Comparison of ENCODE assay signal across 8 mouse cellular contexts in genomic region chr1:88289917-88290316, GRCm38 (mm10). TPM values are rescaled to one million over a fixed set of nuclear protein-coding genes. Genes with fewer than 3 reads are reported as not detected.
DNase-seq lines count a peak whose midpoint lies in the region; ATAC-seq and TF ChIP-seq lines count a peak whose summit lies in the region.

No protein-coding gene starts in this region.

- H3K4me3 ChIP-seq in heart, postnatal 0 days (ENCODE audit: low read depth, low read length), result no peak overlapping the region
- no peak overlapping the region for H3K4me3 ChIP-seq in forebrain, embryonic 13.5 days

- DNase-seq in heart, postnatal 0 days (ENCODE audit: low spot score), result no peak
- no peak for DNase-seq in heart, postnatal 25 days (ENCODE audit: low spot score)
- peak; percentile 56 for DNase-seq in right cerebral cortex, postnatal 14 days
- DNase-seq in right cerebral cortex, postnatal 25 days, result no peak
- DNase-seq in ZHBTc4 (ENCODE audit: low read depth, low spot score), result peak; percentile 79
- DNase-seq in induced T-regulatory cell, adult 2 months (ENCODE audit: low read depth), result peak; percentile 85
- DNase-seq in thymus, postnatal 14 days, result peak; percentile 76

- H3K4me2 ChIP-seq in heart, postnatal 0 days (ENCODE audit: low read depth, low read length), result no peak overlapping the region
- no peak overlapping the region for H3K4me2 ChIP-seq in forebrain, embryonic 13.5 days

- peak; percentile 42 for TF ChIP-seq CTCF in heart, postnatal 0 days (IDR thresholded peaks at IDR 0.05; ENCODE audit: low read depth)

- no peaks in the 10 kb centered on the region for H3K4me1 ChIP-seq in heart, postnatal 0 days (ENCODE audit: control insufficient read depth, insufficient read depth)
- H3K4me1 ChIP-seq in forebrain, embryonic 13.5 days, result no peaks in the 10 kb centered on the region

- 0 out of 2 replicates have a peak, but pooled peaks cover 44% of the 10 kb centered on the region for H3K9me3 ChIP-seq in heart, postnatal 0 days (replicated peaks; ENCODE audit: control insufficient read depth, low read length)
- peaks cover 66% of the 10 kb centered on the region for H3K9me3 ChIP-seq in forebrain, embryonic 13.5 days (replicated peaks)

- 34% methylated on average over 4 of the region's 4 CpGs for WGBS in heart, postnatal 0 days
- WGBS in forebrain, embryonic 13.5 days, result 42% methylated on average over 4 of the region's 4 CpGs

- no peak overlapping the region for H3K9ac ChIP-seq in heart, postnatal 0 days (replicated peaks; ENCODE audit: low read depth, low read length)
- H3K9ac ChIP-seq in forebrain, embryonic 13.5 days, result no peak overlapping the region

- H3K27ac ChIP-seq in heart, postnatal 0 days (ENCODE audit: low read depth), result no peak overlapping the region
- H3K27ac ChIP-seq in forebrain, embryonic 13.5 days, result no peak overlapping the region

- no peaks in the 10 kb centered on the region for H3K36me3 ChIP-seq in heart, postnatal 0 days (replicated peaks; ENCODE audit: control insufficient read depth, insufficient read depth, low read length)
- H3K36me3 ChIP-seq in forebrain, embryonic 13.5 days (ENCODE audit: poor library complexity, severe bottlenecking), result no peaks in the 10 kb centered on the region

- intact Hi-C loops in heart, postnatal 25 days (cut with DNase I), result no loop called here

- ATAC-seq in heart, postnatal 0 days (ENCODE audit: insufficient read depth, low read depth), result no peak
- ATAC-seq in forebrain, embryonic 13.5 days, result no peak

- H3K27me3 ChIP-seq in heart, postnatal 0 days (ENCODE audit: control insufficient read depth, insufficient read depth, low read length), result no peaks in the 10 kb centered on the region
- H3K27me3 ChIP-seq in forebrain, embryonic 13.5 days, result no peaks in the 10 kb centered on the region

- no peak for TF ChIP-seq EP300 in heart, postnatal 0 days (IDR thresholded peaks at IDR 0.05; ENCODE audit: low read depth)

RNA-seq across cellular contexts. Expression of gene Trpm8, which starts 12.5 kb away (rescaled TPM):
- not detected in 2 replicates for total RNA-seq in heart, postnatal 0 days (2014; rRNA removed; ENCODE audit: low replicate concordance)
- polyA plus RNA-seq in heart, postnatal 0 days (2015; fragmentation: Nextera tagmentation; extraction: Ambion mirVana), result not detected in 2 replicates
- not detected for total RNA-seq in heart, postnatal 25 days (2021)
- polyA plus RNA-seq in forebrain, embryonic 13.5 days (2015; fragmentation: Nextera tagmentation; extraction: Ambion mirVana), result 0.06 TPM in 1 of 2 replicates, not detected in the other

RNA-seq across cellular contexts. Expression of gene Hjurp, which starts 12.5 kb away (rescaled TPM):
- 95.2 and 97.3 TPM in 2 replicates for total RNA-seq in heart, postnatal 0 days (2014; rRNA removed; ENCODE audit: low replicate concordance)
- 28.0 and 29.3 TPM in 2 replicates for polyA plus RNA-seq in heart, postnatal 0 days (2015; fragmentation: Nextera tagmentation; extraction: Ambion mirVana)
- total RNA-seq in heart, postnatal 25 days (2021), result 10 to 100 TPM; 14.5 to 14.6 TPM
- polyA plus RNA-seq in forebrain, embryonic 13.5 days (2015; fragmentation: Nextera tagmentation; extraction: Ambion mirVana), result 145 and 146 TPM in 2 replicates

Comparison
In these comparisons a context has a peak if more than half of its experiments do, and no peak if none do; other contexts are left out.
1. DNase-seq: peak in right cerebral cortex, postnatal 14 days (single experiment), ZHBTc4 (single experiment), induced T-regulatory cell, adult 2 months (single experiment) and thymus, postnatal 14 days (single experiment); none in heart, postnatal 0 days (single experiment), heart, postnatal 25 days (single experiment) and right cerebral cortex, postnatal 25 days (single experiment).